Mouse (Mus musculus): ENCODE results near the gene Fbxl7. TPM values are rescaled to one million over a fixed set of nuclear protein-coding genes. Genes with fewer than 3 reads are reported as not detected.

Gene Fbxl7
- 4.0 and 4.1 TPM in 2 replicates for polyA plus RNA-seq (2016; fragmentation: Nextera tagmentation; extraction: Ambion mirVana)

DNA sequence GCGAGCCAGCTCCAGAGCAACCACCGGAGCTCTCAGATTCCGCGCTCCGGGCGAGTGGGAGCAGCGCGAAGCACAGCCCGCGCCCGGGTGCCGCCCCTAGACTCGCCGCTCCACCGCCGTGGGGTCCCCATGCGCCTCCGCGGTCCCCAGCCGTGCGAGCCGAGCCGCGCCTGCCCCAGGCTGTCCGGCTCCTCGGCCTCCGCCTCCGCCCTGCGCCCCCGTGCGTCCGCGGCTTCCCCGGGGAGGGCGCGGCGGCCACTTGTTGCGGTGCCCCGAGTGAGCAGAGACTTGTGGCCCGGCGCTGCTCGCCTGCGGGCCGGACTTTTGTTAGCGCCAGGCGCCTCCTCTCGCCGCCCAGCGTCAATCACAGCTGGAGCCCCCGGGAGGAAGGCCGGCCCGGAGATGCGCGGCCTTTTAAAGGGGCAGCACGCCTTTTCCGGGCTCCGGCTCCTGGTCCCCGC, at the start of gene Fbxl7:
Gene Fbxl7, minus strand, starts transcription at position 330 of the 461 bp plus-strand sequence.
- peak; percentile 69 for ATAC-seq
- H3K27ac ChIP-seq = peak within 1 kb of the TSS; percentile 60
- H3K9ac ChIP-seq = peak within 1 kb of the TSS; percentile 50
- H3K4me2 ChIP-seq = peak within 1 kb of the TSS; percentile 63
- H3K4me1 ChIP-seq = no peaks in the 10 kb centered on the region
- no peaks in the 10 kb centered on the region for H3K36me3 ChIP-seq
- no peaks in the 10 kb centered on the region for H3K9me3 ChIP-seq (replicated peaks)
- WGBS (ENCODE audit: insufficient replicate concordance) = under 1% methylated on average over 55 of the region's 58 CpGs
- H3K4me3 ChIP-seq = peak within 1 kb of the TSS; percentile 56
- H3K27me3 ChIP-seq (replicated peaks) = peaks cover 35% of the 10 kb centered on the region

DNA sequence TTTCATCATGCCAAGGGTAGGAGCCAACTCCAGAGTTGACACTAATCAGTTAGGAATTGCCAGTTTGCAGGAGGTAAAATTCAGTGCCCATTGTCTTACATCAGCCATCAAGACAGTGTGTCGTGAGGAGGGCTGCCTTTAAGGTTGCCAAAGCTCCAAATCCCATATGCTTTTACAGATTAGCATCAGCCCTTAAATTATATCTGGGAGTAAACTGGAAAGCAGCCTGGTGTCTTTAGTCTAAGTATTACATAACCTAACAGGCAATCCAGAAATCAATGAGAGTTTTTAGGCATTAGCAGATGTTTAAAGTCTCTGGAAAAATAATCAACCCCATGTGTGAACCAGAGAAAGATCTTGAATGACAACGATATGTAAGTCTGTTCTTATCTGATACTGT, 26.6 kb upstream of the Fbxl7 start:
- ATAC-seq = no peak
- Histone ChIP-seq H3K4me1 (no peaks in the 10 kb centered on the region), H3K9me3 (replicated peaks) (no peaks in the 10 kb centered on the region), H3K9ac (no peak overlapping the region), H3K27me3 (replicated peaks) (no peaks in the 10 kb centered on the region), H3K27ac (no peak overlapping the region), H3K4me3 (no peak overlapping the region), H3K36me3 (no peaks in the 10 kb centered on the region), H3K4me2 (no peak overlapping the region)
- 69% methylated on average over 2 of the region's 2 CpGs for WGBS (ENCODE audit: insufficient replicate concordance)

DNA sequence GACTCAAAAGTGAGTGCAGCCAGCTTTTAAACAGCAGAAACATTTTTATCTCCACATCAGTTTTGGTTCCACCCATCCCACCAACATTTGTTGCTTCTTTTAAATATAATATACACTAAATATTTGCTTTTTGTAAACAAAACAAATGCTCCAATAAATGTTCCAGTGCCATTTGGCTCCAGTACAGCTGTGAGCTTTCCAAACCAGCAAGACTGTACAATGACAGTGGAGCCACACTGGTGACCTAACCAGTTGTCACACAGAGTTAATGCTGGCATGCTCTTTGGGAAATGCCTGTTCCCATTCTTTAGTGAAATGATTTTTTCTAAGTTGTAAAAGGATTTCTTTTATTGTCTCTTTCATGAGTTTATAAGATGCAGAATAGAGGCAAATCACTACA, 18.0 kb upstream of the Fbxl7 start:
- no peak for ATAC-seq
- H3K4me3 ChIP-seq = no peak overlapping the region
- H3K9me3 ChIP-seq (replicated peaks) = no peaks in the 10 kb centered on the region; the same call in 1 of the 2 replicates
- no peaks in the 10 kb centered on the region for H3K4me1 ChIP-seq
- H3K4me2 ChIP-seq = no peak overlapping the region
- no peaks in the 10 kb centered on the region for H3K36me3 ChIP-seq
- H3K27ac ChIP-seq = no peak overlapping the region
- H3K9ac ChIP-seq = no peak overlapping the region
- no peaks in the 10 kb centered on the region for H3K27me3 ChIP-seq (replicated peaks)

DNA sequence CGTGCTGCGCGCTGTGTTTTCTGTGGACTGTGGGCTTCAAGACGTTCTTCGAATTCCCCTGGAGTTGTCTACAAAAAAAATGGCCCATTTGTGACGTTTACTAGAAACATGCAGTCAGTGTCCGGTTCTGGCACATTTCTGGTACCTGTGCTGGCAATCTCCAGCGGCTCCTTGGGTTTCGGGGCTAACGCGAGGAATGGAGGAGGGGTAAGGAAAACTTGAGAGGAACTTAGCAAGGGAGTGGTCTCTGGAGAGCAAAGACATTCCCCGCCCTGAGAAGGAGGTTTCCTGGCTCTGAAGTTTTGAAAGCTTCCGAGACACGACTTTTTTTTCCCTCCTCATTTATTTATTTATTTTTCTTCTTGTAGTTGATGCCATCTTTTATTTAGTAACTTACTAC, 381 bp upstream of the Fbxl7 start:
- no peaks in the 10 kb centered on the region for H3K36me3 ChIP-seq
- H3K4me2 ChIP-seq = peak overlapping the region; percentile 63
- peak overlapping the region; percentile 56 for H3K4me3 ChIP-seq
- no peak for ATAC-seq
- H3K27ac ChIP-seq = no peak overlapping the region
- peaks cover 35% of the 10 kb centered on the region for H3K27me3 ChIP-seq (replicated peaks)
- H3K4me1 ChIP-seq = no peaks in the 10 kb centered on the region
- no peaks in the 10 kb centered on the region for H3K9me3 ChIP-seq (replicated peaks)
- no peak overlapping the region for H3K9ac ChIP-seq
- WGBS (ENCODE audit: insufficient replicate concordance) = 2% methylated on average over 14 of the region's 14 CpGs

DNA sequence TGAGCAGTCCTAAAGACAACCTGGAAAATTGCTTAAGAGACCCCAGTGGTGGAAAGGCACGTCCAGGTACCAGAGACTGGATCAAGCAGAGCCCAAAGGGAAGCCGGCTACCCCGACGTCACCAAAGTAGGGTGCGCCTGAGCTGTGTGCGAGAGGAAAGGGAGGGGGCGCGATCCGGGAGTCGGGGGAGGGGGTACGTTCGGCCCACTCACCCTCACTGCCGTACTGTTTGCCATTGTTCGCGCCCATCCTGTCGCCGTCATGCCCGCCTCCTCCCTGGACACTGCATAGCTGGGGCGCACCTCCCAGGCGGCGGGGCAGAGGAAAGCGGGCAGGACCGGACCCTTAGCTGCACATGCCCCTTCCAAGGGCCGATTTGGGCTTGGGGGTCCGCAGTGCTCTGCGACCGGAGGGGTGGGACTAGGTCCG, 565 bp downstream of the Fbxl7 start:
- WGBS (ENCODE audit: insufficient replicate concordance) = 1% methylated on average over 28 of the region's 28 CpGs
- Histone ChIP-seq H3K9ac (peak overlapping the region; percentile 50), H3K27ac (peak overlapping the region; percentile 60), H3K27me3 (replicated peaks) (peaks cover 35% of the 10 kb centered on the region), H3K36me3 (no peaks in the 10 kb centered on the region), H3K4me3 (peak overlapping the region; percentile 56), H3K4me1 (no peaks in the 10 kb centered on the region), H3K9me3 (replicated peaks) (no peaks in the 10 kb centered on the region), H3K4me2 (peak overlapping the region; percentile 63)
- peak; percentile 47; the same call in 1 of the 2 replicates for ATAC-seq

DNA sequence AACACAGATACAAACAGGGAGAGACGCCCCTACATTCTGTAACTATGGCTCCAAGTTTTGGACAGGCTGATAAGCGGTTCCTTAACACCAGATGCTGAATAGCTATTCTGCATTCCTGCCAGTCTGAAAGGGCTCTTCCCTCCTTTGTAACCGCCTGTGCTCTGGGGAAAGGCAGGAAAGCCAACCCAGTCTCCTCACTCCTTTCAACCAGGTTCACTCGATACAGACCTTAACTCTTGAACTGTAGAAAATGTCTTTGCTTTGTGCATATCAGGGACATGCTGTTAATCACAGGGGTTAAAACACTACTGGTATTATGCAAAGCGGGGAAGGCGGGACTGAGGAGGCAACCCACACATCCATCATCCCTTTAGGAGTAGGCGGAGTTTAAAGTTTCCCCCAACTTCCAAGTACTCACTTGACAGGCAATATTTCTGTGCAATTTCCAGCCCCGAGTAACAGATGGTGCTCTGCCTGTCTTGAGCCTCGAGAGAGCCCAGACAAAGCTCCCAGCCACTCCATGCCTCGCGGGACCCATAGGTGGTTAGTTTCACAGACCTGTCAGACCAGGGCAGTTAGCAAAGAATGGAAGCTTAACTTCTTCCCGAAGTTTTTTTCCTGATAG, 1.2 kb downstream of the Fbxl7 start:
- Histone ChIP-seq H3K4me2 (peak overlapping the region; percentile 63), H3K9ac (no peak overlapping the region), H3K4me3 (peak overlapping the region; percentile 56), H3K4me1 (no peaks in the 10 kb centered on the region), H3K27me3 (replicated peaks) (peaks cover 35% of the 10 kb centered on the region), H3K36me3 (no peaks in the 10 kb centered on the region), H3K9me3 (replicated peaks) (no peaks in the 10 kb centered on the region), H3K27ac (no peak overlapping the region)
- WGBS (ENCODE audit: insufficient replicate concordance) = 7% methylated on average over 12 of the region's 12 CpGs
- ATAC-seq = no peak

DNA sequence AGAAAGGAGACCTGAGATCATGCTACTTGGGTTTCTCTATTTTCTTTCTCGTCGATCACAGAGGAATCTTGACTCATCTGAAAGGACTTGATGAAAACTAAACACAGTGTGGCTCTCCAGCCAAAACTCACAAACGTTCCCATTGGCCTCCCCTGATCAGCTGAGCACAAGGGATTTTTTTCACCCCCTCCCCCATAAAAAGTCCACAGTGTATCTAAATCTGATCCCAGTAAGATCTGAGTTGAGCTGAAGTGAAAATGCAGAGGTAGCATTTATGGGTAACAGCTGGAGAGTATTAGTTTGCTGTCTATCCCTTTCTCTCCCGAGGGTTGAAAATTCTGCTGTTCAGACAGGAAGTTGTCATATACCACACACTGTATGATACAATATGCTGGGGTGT, 2.2 kb downstream of the Fbxl7 start:
- H3K4me3 ChIP-seq = no peak overlapping the region
- peak overlapping the region; percentile 2; the same call in 1 of the 2 replicates for H3K4me2 ChIP-seq
- H3K4me1 ChIP-seq = no peaks in the 10 kb centered on the region
- H3K36me3 ChIP-seq = no peaks in the 10 kb centered on the region
- H3K9ac ChIP-seq = no peak overlapping the region
- 45% methylated on average over 4 of the region's 4 CpGs for WGBS (ENCODE audit: insufficient replicate concordance)
- H3K27ac ChIP-seq = no peak overlapping the region
- no peak for ATAC-seq
- no peaks in the 10 kb centered on the region for H3K9me3 ChIP-seq (replicated peaks)
- peaks cover 35% of the 10 kb centered on the region for H3K27me3 ChIP-seq (replicated peaks)

DNA sequence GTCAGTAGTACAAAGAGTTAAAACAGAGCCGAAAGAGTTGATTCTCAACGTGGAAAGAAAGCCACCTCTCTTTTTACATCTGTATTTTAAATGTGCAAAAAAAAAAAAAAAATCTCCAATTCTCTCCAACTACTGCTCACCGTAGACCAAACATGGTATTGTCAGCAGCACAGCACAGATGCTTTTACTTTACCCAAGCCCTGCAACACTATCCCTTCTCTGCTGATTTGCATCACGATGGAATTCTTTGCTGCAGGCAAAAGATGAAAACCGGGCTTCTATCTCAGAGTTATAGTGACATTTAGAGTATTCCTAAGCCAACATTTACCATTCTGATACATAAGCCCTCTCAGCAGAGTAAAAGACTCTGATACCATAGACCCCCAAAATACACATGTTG, 5.4 kb downstream of the Fbxl7 start:
- Histone ChIP-seq H3K27me3 (replicated peaks) (peaks cover 16% of the 10 kb centered on the region), H3K36me3 (no peaks in the 10 kb centered on the region), H3K9ac (no peak overlapping the region), H3K4me2 (no peak overlapping the region), H3K4me1 (no peaks in the 10 kb centered on the region), H3K27ac (no peak overlapping the region), H3K9me3 (replicated peaks) (no peaks in the 10 kb centered on the region), H3K4me3 (no peak overlapping the region)
- 68% methylated on average over 5 of the region's 5 CpGs for WGBS (ENCODE audit: insufficient replicate concordance)
- ATAC-seq = no peak

DNA sequence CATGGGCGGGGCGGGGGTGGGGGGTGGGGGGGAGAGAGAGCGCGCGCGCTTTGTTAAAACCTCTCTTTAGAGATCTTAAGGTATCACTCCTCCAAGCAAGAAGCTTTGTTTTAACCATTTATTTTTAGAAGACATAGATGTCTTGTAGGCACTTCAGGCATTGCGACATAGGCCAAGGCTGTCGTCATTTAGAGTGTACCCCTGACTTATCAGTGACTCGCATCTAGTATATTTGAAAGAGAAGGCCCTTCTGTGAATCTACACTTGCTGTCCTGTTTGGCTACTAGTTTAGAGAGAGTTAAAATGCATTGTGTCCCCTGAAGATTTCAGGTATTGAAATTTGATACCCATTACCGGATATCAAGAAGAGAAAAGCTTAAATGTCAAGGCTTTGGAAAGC, 7.2 kb downstream of the Fbxl7 start:
- H3K27me3 ChIP-seq (replicated peaks) = peaks cover 1% of the 10 kb centered on the region; the same call in 1 of the 2 replicates
- no peaks in the 10 kb centered on the region for H3K4me1 ChIP-seq
- ATAC-seq = no peak
- H3K36me3 ChIP-seq = no peaks in the 10 kb centered on the region
- no peak overlapping the region for H3K27ac ChIP-seq
- H3K4me3 ChIP-seq = no peak overlapping the region
- no peak overlapping the region for H3K9ac ChIP-seq
- H3K4me2 ChIP-seq = no peak overlapping the region
- H3K9me3 ChIP-seq (replicated peaks) = no peaks in the 10 kb centered on the region
- WGBS (ENCODE audit: insufficient replicate concordance) = 66% methylated on average over 10 of the region's 10 CpGs

DNA sequence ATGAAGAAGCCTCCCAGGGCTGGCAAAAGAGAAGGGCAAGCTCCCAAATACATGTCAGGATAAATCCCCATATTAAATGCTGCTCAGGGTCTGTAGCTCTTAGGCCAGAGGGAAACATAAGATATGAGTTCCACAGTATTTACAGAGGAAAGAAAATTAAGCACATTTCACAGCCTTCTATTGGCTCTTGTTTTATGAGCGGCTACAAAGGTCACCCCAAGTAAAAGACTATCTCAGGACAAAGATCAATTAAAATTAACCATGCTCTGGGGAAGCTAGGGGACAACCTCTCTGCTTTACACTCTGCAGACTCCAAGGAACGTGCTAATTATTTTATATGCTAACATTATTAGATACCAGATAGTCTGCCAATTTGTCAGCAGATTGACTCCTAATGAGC, 9.4 kb downstream of the Fbxl7 start:
- no peak overlapping the region for H3K4me3 ChIP-seq
- H3K4me2 ChIP-seq = no peak overlapping the region
- ATAC-seq = no peak
- no peaks in the 10 kb centered on the region for H3K36me3 ChIP-seq
- no peaks in the 10 kb centered on the region for H3K9me3 ChIP-seq (replicated peaks)
- no peak overlapping the region for H3K9ac ChIP-seq
- no peaks in the 10 kb centered on the region for H3K4me1 ChIP-seq
- 56% methylated on average over 2 of the region's 2 CpGs for WGBS (ENCODE audit: insufficient replicate concordance)
- no peaks in the 10 kb centered on the region for H3K27me3 ChIP-seq (replicated peaks)
- H3K27ac ChIP-seq = no peak overlapping the region

DNA sequence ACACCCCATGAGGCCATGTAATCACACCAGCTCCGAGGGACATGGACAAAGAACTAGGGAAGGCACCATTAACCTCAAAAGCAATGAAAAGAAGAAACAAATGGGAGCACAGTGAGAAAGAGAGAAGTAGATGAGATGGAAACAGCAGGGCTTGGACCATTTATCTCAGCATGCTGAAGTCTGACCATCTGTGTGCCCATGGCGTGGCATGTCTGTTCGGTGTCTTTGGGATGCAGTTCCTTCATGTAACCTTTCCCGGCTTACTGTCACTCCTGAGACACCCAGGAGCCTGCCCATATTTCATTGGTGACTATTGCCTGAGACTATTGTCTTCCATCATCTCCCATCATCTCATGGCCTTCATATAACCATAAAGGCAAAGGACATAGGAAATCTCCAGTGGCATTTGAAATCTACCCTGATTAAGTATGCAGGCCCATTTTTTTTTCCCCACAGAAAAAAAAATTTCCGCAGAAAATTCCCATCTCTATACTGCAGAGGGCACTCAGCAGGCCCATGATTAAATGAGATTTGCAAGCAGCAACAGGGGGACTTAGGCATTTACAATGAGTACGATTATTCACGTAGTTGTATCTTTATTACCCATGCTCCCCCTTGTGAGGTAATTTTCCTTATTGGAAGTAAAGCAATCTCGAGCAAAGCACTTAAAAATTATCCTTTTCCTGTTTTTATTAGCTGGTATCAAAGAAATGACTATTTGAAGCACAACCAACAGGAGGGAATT, 15.0 kb downstream of the Fbxl7 start:
- no peaks in the 10 kb centered on the region for H3K9me3 ChIP-seq (replicated peaks)
- H3K4me1 ChIP-seq = no peaks in the 10 kb centered on the region
- no peak overlapping the region for H3K4me2 ChIP-seq
- H3K9ac ChIP-seq = no peak overlapping the region
- WGBS (ENCODE audit: insufficient replicate concordance) = 70% methylated on average over 8 of the region's 8 CpGs
- H3K36me3 ChIP-seq = no peaks in the 10 kb centered on the region
- no peak overlapping the region for H3K27ac ChIP-seq
- no peak overlapping the region for H3K4me3 ChIP-seq
- H3K27me3 ChIP-seq (replicated peaks) = no peaks in the 10 kb centered on the region
- no peak for ATAC-seq

DNA sequence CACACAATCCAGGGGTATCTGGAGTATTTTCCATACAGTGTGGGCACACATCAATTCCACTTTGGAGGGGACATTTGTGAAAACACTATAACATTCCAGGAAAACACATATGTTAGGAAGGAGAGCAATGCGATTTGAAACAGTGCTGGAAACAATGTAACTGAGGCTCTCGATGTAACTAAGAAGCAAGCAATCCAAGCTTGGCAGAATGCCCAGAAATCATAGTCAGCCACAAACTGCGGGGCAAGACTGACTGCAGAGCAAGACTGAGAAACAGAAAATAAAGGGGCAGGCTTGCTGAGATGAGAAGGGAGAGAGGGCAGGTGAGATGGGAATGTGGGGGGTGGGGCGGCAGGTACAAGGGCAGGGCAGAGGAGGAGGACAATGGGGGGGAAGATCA, 19.7 kb downstream of the Fbxl7 start:
- Histone ChIP-seq H3K27me3 (replicated peaks) (no peaks in the 10 kb centered on the region), H3K27ac (no peak overlapping the region), H3K4me2 (no peak overlapping the region), H3K9me3 (replicated peaks) (no peaks in the 10 kb centered on the region), H3K36me3 (no peaks in the 10 kb centered on the region), H3K4me3 (no peak overlapping the region), H3K4me1 (no peaks in the 10 kb centered on the region), H3K9ac (no peak overlapping the region)
- 59% methylated on average over 4 of the region's 4 CpGs for WGBS (ENCODE audit: insufficient replicate concordance)
- no peak for ATAC-seq
